Mouse (Mus musculus): ENCODE measurements around the gene Atp1a1. TPM values are rescaled to one million over a fixed set of nuclear protein-coding genes. Genes with fewer than 3 reads are reported as not detected.

Atp1a1 gene
- polyA plus RNA-seq, 1 experiment from 2014 or later: 59.8 TPM

DNA sequence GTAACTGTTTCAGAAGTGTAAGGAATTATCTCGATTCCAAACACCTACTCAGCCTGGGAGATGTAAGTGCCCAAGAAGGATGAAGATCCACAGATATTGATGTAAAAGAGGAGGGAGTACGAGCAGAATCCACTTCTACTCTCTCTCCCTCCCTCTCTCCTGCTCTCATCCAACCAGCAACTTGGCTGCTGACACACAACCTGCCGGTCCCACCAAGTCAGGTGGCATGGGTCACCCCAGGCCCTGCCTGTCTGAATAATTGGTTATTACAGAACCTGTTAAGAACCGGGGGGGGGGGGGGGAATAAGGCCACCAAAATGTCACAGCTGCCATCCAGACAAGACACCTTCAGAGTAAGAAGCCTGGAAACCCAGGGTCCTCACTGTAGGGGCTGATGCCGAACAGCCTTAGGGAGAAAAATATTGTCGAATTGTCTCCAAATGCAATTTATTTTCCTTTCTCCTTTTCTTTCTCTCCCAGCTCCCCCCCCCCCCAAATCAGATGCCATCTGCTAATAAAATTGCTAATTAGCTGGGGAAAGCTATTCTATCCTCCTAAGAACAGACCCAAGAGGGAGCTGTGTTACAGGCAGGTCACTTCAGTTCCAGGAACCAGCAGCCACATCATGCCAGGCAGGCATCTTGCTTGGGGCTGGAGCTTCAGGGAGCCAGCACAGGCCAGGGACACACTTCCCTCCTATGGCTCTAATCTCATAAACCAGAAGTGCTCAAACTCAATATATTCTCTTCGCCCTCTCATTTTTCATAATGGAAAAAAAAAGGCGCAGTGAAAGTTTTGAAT, 6.7 kb upstream of the Atp1a1 start:
- ATAC-seq (ENCODE audit: insufficient number of reproducible peaks, insufficient read depth, low FRiP score, low TSS enrichment): peak; percentile 58; the same call in 1 of the 2 replicates
- Histone ChIP-seq H3K36me3 (no peaks in the 10 kb centered on the region), H3K4me2 (replicated peaks) (0 out of 2 replicates have a peak overlapping the region, but pooled peaks have one; percentile 17), H3K4me1 (peaks cover 22% of the 10 kb centered on the region), H3K4me3 (no peak overlapping the region), H3K27me3 (no peaks in the 10 kb centered on the region), H3K27ac (peak overlapping the region; percentile 83), H3K9me3 (no peaks in the 10 kb centered on the region), H3K9ac (no peak overlapping the region)
- WGBS: 39% methylated on average over 8 of the region's 8 CpGs

DNA sequence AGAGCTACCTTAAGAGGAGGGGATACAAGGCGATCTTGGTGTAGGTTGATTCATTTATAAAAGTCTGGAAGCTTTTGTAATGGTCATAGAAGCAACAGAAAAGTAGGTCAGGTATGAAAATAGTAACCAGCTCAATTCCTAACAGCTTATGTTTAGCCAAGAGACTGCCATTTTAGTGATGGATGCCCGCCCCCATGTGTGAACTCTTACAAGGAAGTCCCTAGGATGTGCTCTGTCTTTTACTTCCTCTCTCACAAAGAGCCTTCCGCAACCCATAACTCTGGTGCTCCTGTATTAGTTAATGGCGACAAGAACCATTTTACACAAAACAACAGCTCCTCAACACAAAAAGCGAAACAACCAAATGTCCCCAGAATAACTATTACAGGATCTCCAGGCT, 4.8 kb upstream of the Atp1a1 start:
- ATAC-seq (ENCODE audit: insufficient number of reproducible peaks, insufficient read depth, low FRiP score, low TSS enrichment): no peak
- Histone ChIP-seq H3K36me3 (no peaks in the 10 kb centered on the region), H3K27ac (no peak overlapping the region), H3K4me3 (no peak overlapping the region), H3K4me2 (replicated peaks) (no peak overlapping the region), H3K9me3 (no peaks in the 10 kb centered on the region), H3K27me3 (no peaks in the 10 kb centered on the region), H3K9ac (no peak overlapping the region), H3K4me1 (peaks cover 22% of the 10 kb centered on the region)
- 91% methylated on average over 5 of the region's 5 CpGs for WGBS

- no peak overlapping the region for H3K9ac ChIP-seq
- ATAC-seq (ENCODE audit: insufficient number of reproducible peaks, insufficient read depth, low FRiP score, low TSS enrichment): no peak
- no peak overlapping the region for H3K4me2 ChIP-seq (replicated peaks)
- H3K4me1 ChIP-seq: peaks cover 28% of the 10 kb centered on the region
- no peaks in the 10 kb centered on the region for H3K27me3 ChIP-seq
- no peaks in the 10 kb centered on the region for H3K36me3 ChIP-seq
- WGBS: 82% methylated on average over 7 of the region's 7 CpGs
- H3K4me3 ChIP-seq: no peak overlapping the region
- H3K9me3 ChIP-seq: no peaks in the 10 kb centered on the region
- no peak overlapping the region for H3K27ac ChIP-seq
These were observed 2.5 kb upstream of the Atp1a1 start for GRCm38 (mm10) chr3:101606861-101607455.

GRCm38 (mm10) chr3:101605721-101606120, 1.2 kb upstream of the Atp1a1 start:
- Histone ChIP-seq H3K4me1 (peaks cover 28% of the 10 kb centered on the region), H3K36me3 (no peaks in the 10 kb centered on the region), H3K9ac (no peak overlapping the region), H3K4me2 (replicated peaks) (no peak overlapping the region), H3K4me3 (no peak overlapping the region), H3K9me3 (no peaks in the 10 kb centered on the region), H3K27ac (no peak overlapping the region; the same call in 1 of the 2 replicates), H3K27me3 (no peaks in the 10 kb centered on the region)
- WGBS: 40% methylated on average over 2 of the region's 2 CpGs
- ATAC-seq (ENCODE audit: insufficient number of reproducible peaks, insufficient read depth, low FRiP score, low TSS enrichment): no peak

DNA sequence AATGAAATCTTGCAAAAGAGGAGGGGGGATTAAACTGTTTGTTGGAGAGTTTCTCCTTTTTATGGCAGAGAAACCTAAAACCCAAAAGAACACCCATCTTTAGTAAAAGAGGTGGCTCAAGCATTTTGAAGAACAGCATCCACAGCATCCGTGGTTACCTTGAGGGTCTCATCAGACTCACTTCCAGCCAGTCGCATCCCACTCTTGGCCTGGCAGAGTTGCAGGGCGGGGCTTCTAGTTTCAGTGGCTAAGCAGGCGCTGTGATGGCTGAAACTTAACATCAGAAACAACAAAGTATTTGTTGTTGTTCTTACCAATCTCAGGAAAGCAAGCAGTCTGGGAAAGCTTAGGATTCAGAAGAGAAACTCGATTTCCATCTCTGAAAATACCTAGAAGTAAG, 807 bp upstream of the Atp1a1 start:
- no peak for ATAC-seq (ENCODE audit: insufficient number of reproducible peaks, insufficient read depth, low FRiP score, low TSS enrichment)
- peak overlapping the region; percentile 82 for H3K4me3 ChIP-seq
- H3K27ac ChIP-seq: peak overlapping the region; percentile 97; the same call in 1 of the 2 replicates
- WGBS: 17% methylated on average over 5 of the region's 5 CpGs
- H3K36me3 ChIP-seq: no peaks in the 10 kb centered on the region
- peaks cover 30% of the 10 kb centered on the region for H3K4me1 ChIP-seq
- H3K27me3 ChIP-seq: no peaks in the 10 kb centered on the region
- H3K9me3 ChIP-seq: no peaks in the 10 kb centered on the region
- peak overlapping the region; percentile 73 for H3K4me2 ChIP-seq (replicated peaks)
- peak overlapping the region; percentile 95 for H3K9ac ChIP-seq

DNA sequence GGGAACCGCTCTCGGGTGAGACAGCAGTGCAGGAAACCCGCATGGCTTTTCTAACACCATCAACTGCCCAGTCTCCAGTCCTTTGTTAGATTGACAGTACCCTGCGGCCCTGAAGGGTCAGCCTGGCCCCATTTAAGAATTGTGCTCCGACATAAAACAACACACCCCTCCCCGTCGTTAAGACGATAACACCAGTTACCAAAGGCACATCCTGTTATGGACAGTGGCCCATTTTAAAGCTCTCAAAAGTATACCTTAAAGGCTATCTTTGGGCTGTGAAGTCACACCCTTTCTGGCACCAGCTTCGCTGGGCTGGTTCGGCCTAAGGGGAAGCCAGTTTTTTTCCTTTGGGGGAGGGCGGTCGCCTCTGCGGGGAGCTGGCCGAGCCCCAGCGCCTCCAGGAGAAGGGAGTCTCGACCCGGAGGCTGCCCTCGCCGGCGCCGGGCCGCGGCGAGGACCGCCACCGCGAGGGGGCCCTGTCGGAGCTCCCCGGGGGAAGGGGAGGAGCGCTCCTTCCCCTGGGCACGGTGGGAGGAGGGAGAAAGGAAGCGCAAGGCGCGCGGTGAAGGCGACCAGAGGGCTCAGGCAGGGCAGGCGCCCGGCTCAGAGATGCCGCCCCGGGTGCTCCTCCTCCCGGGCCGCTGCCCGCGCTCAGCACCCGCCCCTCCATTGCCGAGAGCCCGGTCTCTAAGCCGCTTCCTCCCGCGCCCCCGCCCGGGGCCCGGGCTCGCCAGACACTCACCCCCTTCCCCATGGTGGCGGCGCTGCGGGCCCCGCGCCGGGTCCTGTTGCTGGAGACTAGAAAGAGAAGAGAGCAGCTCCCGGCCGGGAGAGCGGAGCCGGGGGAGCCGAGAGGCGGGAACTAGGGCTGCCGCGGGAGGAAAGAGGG, 579 bp downstream of the Atp1a1 start:
- peak overlapping the region; percentile 97 for H3K27ac ChIP-seq
- no peaks in the 10 kb centered on the region for H3K9me3 ChIP-seq
- peaks cover 44% of the 10 kb centered on the region for H3K4me1 ChIP-seq
- H3K36me3 ChIP-seq: no peaks in the 10 kb centered on the region
- peak overlapping the region; percentile 73 for H3K4me2 ChIP-seq (replicated peaks)
- ATAC-seq (ENCODE audit: insufficient number of reproducible peaks, insufficient read depth, low FRiP score, low TSS enrichment): peak; percentile 61
- H3K9ac ChIP-seq: peak overlapping the region; percentile 95
- no peaks in the 10 kb centered on the region for H3K27me3 ChIP-seq
- WGBS: under 1% methylated on average over 44 of the region's 68 CpGs
- peak overlapping the region; percentile 82 for H3K4me3 ChIP-seq

GRCm38 (mm10) chr3:101603194-101603593, 1.3 kb downstream of the Atp1a1 start:
- peak overlapping the region; percentile 95 for H3K9ac ChIP-seq
- H3K27ac ChIP-seq: no peak overlapping the region
- H3K4me3 ChIP-seq: peak overlapping the region; percentile 82
- H3K4me2 ChIP-seq (replicated peaks): peak overlapping the region; percentile 73
- ATAC-seq (ENCODE audit: insufficient number of reproducible peaks, insufficient read depth, low FRiP score, low TSS enrichment): no peak
- no peaks in the 10 kb centered on the region for H3K9me3 ChIP-seq
- no peaks in the 10 kb centered on the region for H3K27me3 ChIP-seq
- no peaks in the 10 kb centered on the region for H3K36me3 ChIP-seq
- H3K4me1 ChIP-seq: peaks cover 51% of the 10 kb centered on the region
- 30% methylated on average over 7 of the region's 7 CpGs for WGBS

DNA sequence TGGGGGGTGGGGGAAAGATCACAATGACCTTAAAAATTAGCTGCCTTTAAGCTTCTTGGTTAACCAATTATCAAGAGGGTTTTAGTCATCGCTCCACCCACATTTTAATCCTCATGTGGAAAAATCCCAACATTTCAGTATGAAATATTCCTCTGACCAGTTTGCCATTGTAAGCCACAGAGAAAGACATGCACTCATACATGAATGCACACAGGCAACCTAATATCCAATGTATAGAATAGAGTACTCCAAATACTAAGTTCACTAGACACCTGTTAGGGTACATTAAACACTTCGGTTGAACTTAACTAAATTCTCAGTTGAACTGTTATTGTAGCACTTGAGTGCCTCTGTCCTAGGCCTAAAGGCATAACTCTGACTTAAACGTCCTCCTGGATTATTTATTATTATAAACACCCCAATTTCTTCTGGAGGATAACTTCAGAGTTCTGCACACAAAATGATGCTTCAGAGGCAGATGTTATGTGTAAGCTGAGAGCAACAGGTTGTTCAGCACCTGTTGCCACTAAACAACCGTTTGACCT, 1.9 kb downstream of the Atp1a1 start:
- H3K4me2 ChIP-seq (replicated peaks): peak overlapping the region; percentile 73
- H3K36me3 ChIP-seq: no peaks in the 10 kb centered on the region
- no peak overlapping the region for H3K9ac ChIP-seq
- H3K4me3 ChIP-seq: peak overlapping the region; percentile 82
- H3K9me3 ChIP-seq: no peaks in the 10 kb centered on the region
- peaks cover 57% of the 10 kb centered on the region for H3K4me1 ChIP-seq
- H3K27ac ChIP-seq: no peak overlapping the region
- 69% methylated on average over 4 of the region's 4 CpGs for WGBS
- H3K27me3 ChIP-seq: no peaks in the 10 kb centered on the region
- no peak for ATAC-seq (ENCODE audit: insufficient number of reproducible peaks, insufficient read depth, low FRiP score, low TSS enrichment)

DNA sequence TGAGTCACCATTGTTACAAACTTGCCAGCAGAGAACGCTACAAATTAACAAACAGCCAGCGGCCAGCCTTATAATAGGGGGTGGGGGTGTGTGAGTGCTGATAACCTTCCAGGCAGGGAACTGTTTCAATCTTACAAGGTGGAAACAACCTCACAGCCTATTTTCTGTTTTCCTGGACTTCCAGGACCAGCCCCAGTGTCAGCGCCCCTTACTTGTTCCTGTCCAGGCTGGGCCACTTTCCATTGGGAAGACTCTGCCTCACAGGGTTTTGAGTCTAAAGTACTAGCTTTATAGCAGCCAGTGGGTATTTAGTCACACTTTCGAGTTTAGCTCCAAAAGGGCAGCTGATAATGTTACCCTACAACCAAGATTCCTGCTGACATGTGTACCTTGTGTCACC, 2.8 kb downstream of the Atp1a1 start:
- peaks cover 66% of the 10 kb centered on the region for H3K4me1 ChIP-seq
- no peak overlapping the region for H3K4me3 ChIP-seq
- WGBS: 53% methylated on average over 4 of the region's 4 CpGs
- no peaks in the 10 kb centered on the region for H3K9me3 ChIP-seq
- H3K9ac ChIP-seq: no peak overlapping the region
- no peaks in the 10 kb centered on the region for H3K36me3 ChIP-seq
- no peak for ATAC-seq (ENCODE audit: insufficient number of reproducible peaks, insufficient read depth, low FRiP score, low TSS enrichment)
- 0 out of 2 replicates have a peak overlapping the region, but pooled peaks have one; percentile 16 for H3K4me2 ChIP-seq (replicated peaks)
- H3K27ac ChIP-seq: no peak overlapping the region
- no peaks in the 10 kb centered on the region for H3K27me3 ChIP-seq

- no peak overlapping the region for H3K4me3 ChIP-seq
- H3K9me3 ChIP-seq: no peaks in the 10 kb centered on the region
- H3K27ac ChIP-seq: 0 out of 2 replicates have a peak overlapping the region, but pooled peaks have one; percentile 60
- H3K27me3 ChIP-seq: no peaks in the 10 kb centered on the region
- no peaks in the 10 kb centered on the region for H3K36me3 ChIP-seq
- 60% methylated on average over 8 of the region's 8 CpGs for WGBS
- ATAC-seq (ENCODE audit: insufficient number of reproducible peaks, insufficient read depth, low FRiP score, low TSS enrichment): no peak
- H3K4me2 ChIP-seq (replicated peaks): peak overlapping the region; percentile 27
- H3K9ac ChIP-seq: no peak overlapping the region
- H3K4me1 ChIP-seq: peaks cover 71% of the 10 kb centered on the region
These were observed 3.4 kb downstream of the Atp1a1 start for GRCm38 (mm10) chr3:101601003-101601525.

Data from embryonic facial prominence, embryonic 12.5 days (tissue).